8 mouse cellular contexts compared by ENCODE assay signal in the genomic region with DNA sequence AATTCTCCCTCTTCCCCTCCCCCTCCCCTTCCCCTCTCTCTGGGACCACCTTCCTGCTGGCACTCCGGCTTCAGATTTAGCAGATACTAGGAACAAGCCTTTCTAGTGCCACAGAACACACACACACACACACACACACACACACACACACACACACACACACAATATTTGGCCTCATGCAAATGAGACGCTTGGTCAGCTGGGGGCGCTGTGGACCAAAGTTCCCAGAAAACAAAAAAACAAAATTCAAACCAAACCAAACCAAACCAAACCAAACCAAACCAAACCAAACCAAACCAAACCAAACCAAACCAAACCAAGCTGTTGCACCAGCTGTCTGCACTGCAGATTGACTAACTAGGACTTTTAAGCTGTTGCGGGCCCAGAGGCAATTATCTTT. TPM values are rescaled to one million over a fixed set of nuclear protein-coding genes. Genes with fewer than 3 reads are reported as not detected.
A peak's percentile ranks its signal among the peaks of the same experiment; 100 is the strongest.
DNase-seq lines count a peak whose midpoint lies in the region.

No protein-coding gene starts in this region.

- intact Hi-C loops in left cerebral cortex, postnatal 4 days (cut with DNase I), result no loop called here

- peak; percentile 15 for DNase-seq in embryo, embryonic 9.5 days (ENCODE audit: extremely low spot score)
- DNase-seq in embryo, embryonic 11 days, result no peak
- DNase-seq in left cerebral cortex, postnatal 4 days, result peak; percentile 32
- DNase-seq in left cerebral cortex, adult 9 months (ENCODE audit: low spot score in 2 of 2), result no peak
- DNase-seq in adrenal gland, adult 18-20 months (ENCODE audit: low spot score in 2 of 2), result peak; percentile 42 to 52
- peak; percentile 57 to 59 for DNase-seq in kidney, postnatal 4 days
- DNase-seq in ovary, postnatal 36 days (ENCODE audit: low spot score), result no peak
- no peak for DNase-seq in thymus, postnatal 10 days (ENCODE audit: low spot score in 2 of 2)

RNA-seq across cellular contexts. Expression of a gene that starts 4.5 kb away (rescaled TPM):
- 10 to 100 TPM; 24.3 to 31.7 TPM for total RNA-seq in left cerebral cortex, postnatal 4 days (2021)
- 1 to 10 TPM; 1.0 to 2.8 TPM for total RNA-seq in adrenal gland, adult 18-20 months (2021)

Comparison
In these comparisons a context has a peak if more than half of its experiments do, and no peak if none do; other contexts are left out.
1. DNase-seq: peak in embryo, embryonic 9.5 days (single experiment), left cerebral cortex, postnatal 4 days (single experiment), adrenal gland, adult 18-20 months (2 of 2) and kidney, postnatal 4 days (2 of 2); none in embryo, embryonic 11 days (single experiment), left cerebral cortex, adult 9 months (0 of 2), ovary, postnatal 36 days (single experiment) and thymus, postnatal 10 days (0 of 2).
2. RNA of a gene that starts 4.5 kb away (total RNA-seq): 24.3 to 31.7 TPM in left cerebral cortex, postnatal 4 days; 1.0 to 2.8 TPM in adrenal gland, adult 18-20 months; every median in the first group is over 4 times any median in the second.